Mouse (Mus musculus) heart, adult 10 weeks (tissue): ENCODE measurements around the gene Scube2. TPM values are rescaled to one million over a fixed set of nuclear protein-coding genes. Genes with fewer than 3 reads are reported as not detected.

Source experiments
- polyA plus RNA-seq: library from polyadenylated mRNA; stranded (reverse); fragments of 350-450 nt; fragmentation: Illumina TruSeq; extraction: RNeasy Lipid Tissue Mini Kit (QIAGEN cat#74804); gene quantifications from one replicate; pipeline ENCODE4 v1.2.3, GENCODE M21; 2014; ENCODE audit warnings: low read depth, low replicate concordance

Scube2 gene
- 20.2 TPM for polyA plus RNA-seq

DNA sequence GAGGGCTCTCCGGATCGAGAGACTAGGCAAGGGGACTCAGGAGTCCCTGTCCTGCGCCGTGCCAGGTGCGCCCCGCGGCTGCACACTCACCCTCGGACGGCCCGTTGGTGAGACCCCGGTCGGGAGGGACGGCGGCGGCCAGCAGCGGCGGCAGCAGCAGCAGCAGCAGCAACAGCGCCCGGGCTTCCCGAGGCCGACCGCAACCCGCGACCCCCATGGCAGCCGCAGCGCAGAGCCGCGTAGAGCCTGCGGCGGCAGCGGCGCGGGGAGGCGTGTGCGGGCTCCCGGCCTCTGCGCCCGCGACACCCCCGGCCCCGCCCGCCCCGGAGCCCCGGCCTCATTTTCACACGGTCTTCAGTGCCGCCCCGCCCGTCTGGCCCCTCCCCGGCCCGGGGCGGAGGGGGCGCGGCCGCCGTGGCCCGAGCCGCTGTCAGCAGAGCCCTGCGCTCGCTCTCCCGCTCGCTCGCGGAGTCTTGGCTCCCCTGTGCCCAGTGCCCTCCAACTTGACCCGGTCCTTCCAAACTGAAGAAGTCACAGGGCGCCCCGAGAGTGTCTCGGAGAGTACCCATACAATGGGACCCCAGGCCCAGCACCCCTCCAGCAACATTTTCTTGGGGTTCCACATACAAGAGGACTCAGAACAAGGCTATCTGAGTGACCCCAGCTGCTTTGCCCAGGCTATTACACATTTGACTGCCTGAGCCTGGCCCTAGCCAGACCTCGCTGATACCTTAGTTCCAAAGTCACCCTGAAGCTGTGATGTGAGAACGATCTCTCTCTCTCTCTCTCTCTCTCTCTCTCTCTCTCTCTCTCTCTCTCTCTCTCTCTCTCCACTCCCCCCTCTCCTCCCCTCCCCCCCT, at the start of gene Scube2:
Scube2 (minus strand) TSS at position 310 of the 860 bp plus-strand sequence.

DNA sequence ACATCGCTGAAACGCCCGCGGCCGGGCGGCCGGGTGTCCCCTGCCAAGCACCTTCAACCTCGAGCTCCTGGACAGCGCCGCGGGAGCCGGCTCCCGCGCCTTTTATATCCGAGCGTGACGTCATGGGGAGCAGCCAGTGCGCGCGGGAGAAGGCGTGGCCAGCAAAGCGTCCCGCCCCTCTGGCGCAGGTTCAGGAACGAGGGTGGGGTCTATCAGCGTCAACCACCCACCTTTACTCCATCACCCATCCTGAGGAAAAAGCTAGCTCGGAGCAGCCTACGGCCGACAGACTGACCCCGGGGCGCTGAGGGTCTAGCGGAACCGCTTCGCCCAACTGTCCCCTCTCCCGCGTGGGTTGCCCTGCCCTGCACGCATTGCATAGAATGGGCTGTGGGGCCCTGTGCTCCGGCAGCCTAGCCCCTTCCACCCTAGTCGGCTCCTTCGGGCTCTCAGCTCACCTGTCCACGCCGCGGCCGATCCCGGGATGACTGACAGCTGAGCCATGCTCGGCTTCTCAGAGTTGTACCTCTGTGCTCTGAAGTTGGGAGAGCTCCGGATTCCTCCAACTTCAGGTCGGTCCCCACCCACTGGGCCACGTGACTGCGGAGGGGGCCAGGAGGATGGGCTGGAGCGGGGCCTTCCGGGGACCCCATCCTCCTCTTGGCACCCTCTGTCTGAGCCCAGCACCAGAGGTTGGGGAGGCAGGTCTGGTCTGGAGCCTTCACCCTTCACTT, 83.8 kb downstream of the Scube2 start, which contains the start of gene Nrip3:
Nrip3 (minus strand) TSS at position 556 of the 734 bp plus-strand sequence.

GRCm38 (mm10) chr7:109752008-109752925, 113.2 kb downstream of the Scube2 start, which contains the start of gene Tmem9b:
Tmem9b (minus strand) TSS chr7:109752875.

Other genes with a start within 250 kb of the Scube2 start
- 36.2 TPM for gene St5, start 162.1 kb downstream of the Scube2 start, polyA plus RNA-seq
- gene Akip1, start 162.0 kb downstream of the Scube2 start, polyA plus RNA-seq: 15.1 TPM
- gene BC051019, start 141.8 kb downstream of the Scube2 start, polyA plus RNA-seq: not detected
- gene Ascl3, start 134.0 kb downstream of the Scube2 start, polyA plus RNA-seq: not detected
- 46.0 TPM for gene Tmem9b, start 112.8 kb downstream of the Scube2 start, polyA plus RNA-seq
- gene Nrip3, start 83.7 kb downstream of the Scube2 start, polyA plus RNA-seq: not detected
- 89.7 TPM for gene Dennd5a, start 94.8 kb upstream of the Scube2 start, polyA plus RNA-seq
- 47.0 TPM for gene Tmem41b, start 121.2 kb upstream of the Scube2 start, polyA plus RNA-seq
- 76.8 TPM for gene Ipo7, start 152.6 kb upstream of the Scube2 start, polyA plus RNA-seq
- 8.8 TPM for gene Zfp143, start 195.5 kb upstream of the Scube2 start, polyA plus RNA-seq